Mouse (Mus musculus): ENCODE measurements at regions not wholly inside any gene's neighbourhood (a gene's known extent, or its start where the extent isn't known, plus 50 kb on each side); places are given as distances from the start of the nearest gene placed in this dataset.

DNA sequence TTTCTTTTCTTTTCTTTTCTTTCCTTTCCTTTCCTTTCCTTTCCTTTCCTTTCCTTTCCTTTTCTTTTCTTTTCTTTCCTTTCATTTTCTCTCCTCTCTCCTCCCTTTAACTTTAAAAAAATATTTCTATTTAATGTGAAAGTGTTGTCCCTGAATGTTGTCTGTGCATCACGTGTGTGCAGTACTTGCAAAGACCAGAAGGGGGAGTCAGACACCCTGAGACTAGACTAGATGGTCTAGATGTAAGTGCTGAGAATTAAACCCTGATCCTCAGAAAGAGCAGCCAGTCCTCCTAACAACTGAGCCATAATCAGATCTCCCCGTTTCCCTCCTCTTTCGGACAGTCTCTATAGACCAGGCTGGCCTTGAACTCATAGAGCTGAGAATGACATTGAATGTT lies 151.7 kb downstream of the Mtx2 start:
- no peak for DNase-seq (ENCODE audit: low spot score in 2 of 2)

GRCm38 (mm10) chr2:74977828-74978227 lies 152.2 kb downstream of the Mtx2 start:
- DNase-seq (ENCODE audit: low spot score in 2 of 2), result no peak

GRCm38 (mm10) chr2:74981856-74982255 lies 156.3 kb downstream of the Mtx2 start:
- DNase-seq (ENCODE audit: low spot score in 2 of 2), result no peak

DNA sequence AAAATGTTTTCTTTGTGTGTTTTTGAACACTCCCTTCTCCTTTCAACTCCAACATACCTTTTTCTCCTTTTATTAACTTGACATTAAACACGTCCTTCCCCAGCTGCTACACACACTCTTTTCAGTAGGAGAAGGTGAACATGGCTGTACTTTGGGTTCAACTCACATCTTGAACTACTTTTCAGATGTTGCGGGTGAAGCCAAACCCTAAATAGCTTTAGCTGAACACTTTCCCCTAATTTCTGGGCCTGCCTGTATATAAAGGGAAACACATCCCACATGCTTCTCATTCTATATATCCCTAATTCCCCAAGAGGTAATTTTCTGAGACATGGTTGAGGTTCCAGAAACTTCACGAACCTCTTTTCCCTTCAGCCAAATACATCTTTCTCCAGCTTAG lies 168.2 kb downstream of the Mtx2 start:
- no peak for DNase-seq (ENCODE audit: low spot score in 2 of 2)

- DNase-seq (ENCODE audit: low spot score in 2 of 2), result no peak
Measured at GRCm38 (mm10) chr2:74994998-74995397, 169.4 kb downstream of the Mtx2 start.

DNA sequence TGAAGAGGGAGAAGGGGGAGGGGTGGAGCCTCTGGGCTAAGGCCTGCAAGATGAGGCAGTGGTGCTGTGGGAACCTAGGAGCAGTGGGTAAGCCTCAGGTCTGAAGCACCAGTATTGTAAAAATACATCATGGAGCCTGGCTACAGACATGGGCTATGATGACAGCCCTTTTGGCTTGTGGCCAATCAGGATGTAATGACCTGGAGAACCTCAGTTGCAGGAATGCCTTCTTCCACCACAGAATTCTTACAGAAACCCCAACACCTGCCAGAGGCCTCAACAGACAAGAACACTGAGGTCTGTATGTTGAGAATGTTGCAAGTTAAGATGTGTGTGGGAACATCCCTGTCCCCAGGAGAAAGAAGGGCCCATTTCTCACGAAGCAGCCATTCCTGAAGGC lies 172.1 kb downstream of the Mtx2 start:
- DNase-seq (ENCODE audit: low spot score in 2 of 2), result no peak

GRCm38 (mm10) chr2:75000368-75000796 lies 174.8 kb downstream of the Mtx2 start:
- DNase-seq (ENCODE audit: low spot score in 2 of 2), result no peak

DNA sequence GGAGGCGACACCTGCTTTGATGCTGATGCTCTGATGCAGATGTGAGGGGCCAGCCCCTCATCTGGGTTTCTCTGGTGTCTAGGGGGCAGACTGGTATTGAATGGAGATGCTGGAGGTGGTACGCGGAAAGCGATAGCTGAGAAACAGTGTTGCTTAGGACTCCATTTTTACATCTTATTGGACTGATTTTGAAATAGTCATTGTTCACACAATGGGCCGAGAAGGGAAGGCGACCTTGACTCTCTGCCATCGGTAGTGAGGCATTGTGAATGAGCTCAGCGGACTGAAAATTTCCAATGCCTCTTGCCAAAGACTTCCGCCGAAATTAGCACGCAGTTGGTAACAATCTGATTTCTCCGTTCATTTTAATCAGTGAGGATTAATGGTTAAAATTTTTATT lies 177.0 kb downstream of the Mtx2 start:
- DNase-seq (ENCODE audit: low spot score in 2 of 2), result no peak

- no peak for DNase-seq (ENCODE audit: low spot score in 2 of 2)
Measured at GRCm38 (mm10) chr2:75008116-75008515, 182.5 kb downstream of the Mtx2 start.

- no peak for DNase-seq (ENCODE audit: low spot score in 2 of 2)
Measured at GRCm38 (mm10) chr2:75010647-75011046, 185.0 kb downstream of the Mtx2 start.

- DNase-seq (ENCODE audit: low spot score in 2 of 2), result no peak
Measured at GRCm38 (mm10) chr2:75012046-75012445, 186.4 kb downstream of the Mtx2 start.

DNA sequence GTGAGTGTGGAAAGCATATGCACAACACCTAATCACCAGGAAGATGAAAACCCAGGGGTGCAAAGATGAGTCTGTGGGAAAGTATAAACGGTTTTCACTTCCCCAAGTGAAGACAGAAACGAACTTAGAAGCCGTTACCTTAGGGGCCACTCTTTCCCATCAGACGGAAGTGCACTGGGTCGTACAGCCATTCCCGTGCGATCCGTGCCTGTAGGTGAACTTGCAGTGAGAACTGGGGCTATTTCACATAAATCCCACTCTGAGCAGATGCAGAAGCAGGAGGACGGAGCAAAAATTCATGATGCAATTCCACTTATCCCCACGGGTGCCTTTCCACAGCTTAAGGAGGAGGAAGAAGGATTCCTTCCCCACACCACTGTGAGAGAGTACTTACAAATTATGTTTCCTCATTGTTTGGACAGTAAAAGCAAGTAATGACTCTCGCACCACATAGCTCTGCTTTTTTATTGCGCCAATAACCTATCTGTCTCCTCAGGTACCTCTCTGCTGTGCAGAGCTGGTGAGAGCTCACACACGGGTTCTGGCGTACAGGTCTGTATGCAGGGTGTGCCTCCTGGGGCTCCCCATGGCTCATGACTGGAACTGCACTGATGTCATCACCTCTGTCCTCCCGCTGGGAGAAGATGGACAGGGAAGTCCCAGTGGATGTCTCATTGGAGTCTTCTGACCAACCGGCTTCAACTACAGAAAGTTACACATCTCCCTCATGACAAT lies 189.6 kb downstream of the Mtx2 start:
- DNase-seq (ENCODE audit: low spot score in 2 of 2), result no peak

- no peak for DNase-seq (ENCODE audit: low spot score in 2 of 2)
Measured at GRCm38 (mm10) chr2:75019459-75019858, 193.9 kb downstream of the Mtx2 start.

DNA sequence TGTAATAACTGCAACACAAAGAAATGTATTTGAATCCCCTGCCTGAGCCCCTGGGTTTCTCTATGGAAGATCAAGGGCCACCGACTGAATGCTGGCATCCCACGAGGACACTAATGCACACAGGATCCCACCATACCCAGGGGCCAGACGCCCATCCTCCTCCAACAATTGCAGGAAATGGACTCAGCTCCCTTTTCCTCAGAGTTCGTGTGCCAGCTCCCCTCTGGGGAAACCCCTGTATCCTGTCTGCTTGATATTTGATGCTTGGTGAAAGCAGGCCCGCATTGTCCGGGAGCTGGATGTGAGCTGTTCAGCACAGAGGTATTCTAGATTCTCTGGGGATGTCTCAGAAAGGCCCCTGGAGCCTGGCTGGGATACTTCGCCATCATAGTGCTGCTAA lies 196.0 kb downstream of the Mtx2 start:
- no peak for DNase-seq (ENCODE audit: low spot score in 2 of 2)

DNA sequence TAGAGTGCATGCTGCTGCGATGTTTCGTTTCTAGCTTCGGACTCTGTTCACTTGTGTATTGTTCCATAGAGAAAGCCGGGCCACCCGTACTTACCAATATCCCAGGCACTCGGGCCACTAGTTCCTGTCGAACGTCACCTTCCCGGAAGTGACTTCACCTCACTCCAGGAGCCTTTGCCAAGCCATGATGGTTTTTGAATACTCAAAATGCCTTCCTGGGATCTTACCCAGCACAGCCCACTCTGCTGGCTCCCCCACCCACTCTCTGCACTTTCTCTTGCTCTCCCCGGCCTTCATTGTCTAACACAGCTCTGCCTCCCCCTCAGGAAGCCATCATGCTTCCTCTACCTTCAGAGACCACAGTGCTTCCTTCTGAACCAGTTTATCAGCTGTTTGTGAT lies 202.5 kb downstream of the Mtx2 start:
- DNase-seq (ENCODE audit: low spot score in 2 of 2), result no peak

GRCm38 (mm10) chr2:75029089-75029693 lies 203.6 kb downstream of the Mtx2 start:
- DNase-seq (ENCODE audit: low spot score in 2 of 2), result no peak

DNA sequence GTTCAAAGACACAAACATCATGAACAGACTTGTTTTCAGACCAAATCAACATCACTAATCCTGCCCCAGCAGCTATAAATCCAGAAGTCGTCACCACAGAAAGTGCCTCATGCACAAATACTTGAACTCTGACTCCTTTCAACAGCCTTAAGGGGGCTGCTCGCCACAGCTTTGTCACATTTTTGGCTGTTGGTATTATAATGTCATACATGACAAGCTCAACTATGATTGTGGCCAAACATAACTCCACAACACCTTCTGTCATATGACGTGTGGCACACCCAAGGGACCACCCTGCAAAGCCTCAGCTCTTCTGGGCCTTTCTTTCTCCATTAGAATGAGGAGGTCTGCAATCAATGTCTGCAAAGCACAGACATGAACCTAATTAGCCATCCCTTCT lies 209.1 kb downstream of the Mtx2 start:
- no peak for DNase-seq (ENCODE audit: low spot score in 2 of 2)

DNA sequence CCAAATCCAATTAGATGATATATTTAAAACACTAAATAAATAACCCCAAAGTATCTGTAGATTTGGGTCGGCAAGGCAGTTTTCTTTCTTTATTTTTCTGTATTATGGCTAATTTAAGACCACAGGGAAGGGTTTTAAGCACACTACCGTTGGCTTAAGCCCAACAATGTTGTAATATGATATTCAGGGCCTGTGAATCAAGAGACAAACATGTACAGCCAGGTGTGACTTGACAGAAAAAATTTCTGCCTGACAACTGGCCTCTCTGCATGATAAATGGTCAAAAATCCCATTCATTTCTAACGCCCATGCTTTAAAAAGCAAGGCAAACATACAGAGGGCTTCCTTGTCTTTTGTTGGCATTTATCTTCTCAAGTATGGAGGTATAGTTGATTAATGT lies 213.5 kb downstream of the Mtx2 start:
- DNase-seq (ENCODE audit: low spot score in 2 of 2), result no peak

- DNase-seq (ENCODE audit: low spot score in 2 of 2), result no peak
Measured at GRCm38 (mm10) chr2:75046892-75047291, 221.3 kb downstream of the Mtx2 start.

GRCm38 (mm10) chr2:75048071-75048470 lies 222.5 kb downstream of the Mtx2 start:
- DNase-seq (ENCODE audit: low spot score in 2 of 2), result no peak

GRCm38 (mm10) chr2:75054474-75055186 lies 229.0 kb downstream of the Mtx2 start:
- no peak for DNase-seq (ENCODE audit: low spot score in 2 of 2)

DNA sequence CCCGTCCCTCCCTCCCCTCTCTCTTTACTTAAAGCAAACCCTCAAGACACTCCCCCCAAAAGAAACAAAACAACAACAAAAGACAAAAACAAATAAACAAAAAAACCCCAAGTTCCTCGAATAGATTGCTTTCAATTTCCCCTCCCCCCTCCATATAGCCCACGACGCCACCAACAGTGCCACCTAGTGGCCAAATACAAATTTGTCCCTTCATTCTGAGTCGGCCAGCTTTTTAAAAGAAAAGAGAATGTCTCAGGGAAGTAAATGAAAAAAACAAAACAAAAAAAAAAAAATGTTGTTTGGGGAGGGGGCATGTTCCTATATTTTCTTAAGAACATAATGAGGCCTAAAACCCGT lies 229.6 kb downstream of the Mtx2 start:
- peak; percentile 23 to 55 for DNase-seq (ENCODE audit: low spot score in 2 of 2)

- no peak for DNase-seq (ENCODE audit: low spot score in 2 of 2)
Measured at GRCm38 (mm10) chr2:75061009-75061408, 235.4 kb downstream of the Mtx2 start.

Data from left cerebral cortex, adult 18-20 months (tissue).